Mouse (Mus musculus) midbrain, embryonic 16.5 days (tissue): ENCODE results near the gene Ahcyl2. TPM values are rescaled to one million over a fixed set of nuclear protein-coding genes. Genes with fewer than 3 reads are reported as not detected.

Source experiments
- ATAC-seq: fragments of 200-750 bp; cut with Nextera tagmentation; 2 replicates; pipeline ENCODE4 v1.8.0; 2017; ENCODE audit warnings: moderate TSS enrichment
- H3K27ac ChIP-seq: fragments of 300-500 bp; sonication (generic); 2 replicates; pipeline ENCODE4 v1.5.1; 2014; ENCODE audit warnings: mild to moderate bottlenecking, low read length, mixed read lengths
- H3K27me3 ChIP-seq: fragments of 300-500 bp; sonication (generic); 2 replicates; pipeline ENCODE4 v1.6.1; 2014; ENCODE audit warnings: low read depth, low read length, mixed read lengths; ENCODE audit not compliant: control insufficient read depth, insufficient read depth
- H3K36me3 ChIP-seq: fragments of 300-500 bp; sonication (generic); 2 replicates; pipeline ENCODE4 v1.6.1; 2014; ENCODE audit warnings: mild to moderate bottlenecking, low read length, moderate library complexity, mixed read lengths; ENCODE audit not compliant: control insufficient read depth, insufficient read depth
- H3K4me1 ChIP-seq: fragments of 300-500 bp; sonication (generic); 2 replicates; pipeline ENCODE4 v1.6.1; 2014; ENCODE audit warnings: mild to moderate bottlenecking, low read length, mixed read lengths; ENCODE audit not compliant: control insufficient read depth, insufficient read depth
- H3K4me2 ChIP-seq: fragments of 300-500 bp; sonication (generic); 2 replicates; pipeline ENCODE4 v1.6.1; 2014; ENCODE audit warnings: mild to moderate bottlenecking, low read length, mixed read lengths
- H3K4me3 ChIP-seq: fragments of 300-500 bp; sonication (generic); 2 replicates; pipeline ENCODE4 v1.5.1; 2014; ENCODE audit warnings: low read depth, mild to moderate bottlenecking, low read length, moderate library complexity, mixed read lengths
- H3K9ac ChIP-seq: fragments of 300-500 bp; sonication (generic); 2 replicates; pipeline ENCODE4 v1.6.1; 2014; ENCODE audit warnings: low read depth, low read length, mixed read lengths
- H3K9me3 ChIP-seq: fragments of 300-500 bp; sonication (generic); replicated peaks from 2 replicates; pipeline ENCODE4 v1.6.1; 2014; ENCODE audit warnings: mild to moderate bottlenecking, low read length, mixed read lengths; ENCODE audit not compliant: control insufficient read depth, poor library complexity, severe bottlenecking
- WGBS: fragments of 180-500 bp; shearing (Covaris S2); extraction: QIAGEN DNeasy Blood & Tissue Kit; methylation state at CpG from one replicate; pipeline ENCODE4 v1.1.7; 2014; 5-methylcytosine and 5-hydroxymethylcytosine counted together
- polyA plus RNA-seq: library from polyadenylated mRNA; unstranded; fragments of >200 nt; fragmentation: Nextera tagmentation; extraction: Ambion mirVana; gene quantifications from 2 replicates; pipeline ENCODE4 v1.2.1, GENCODE M21; 2015

Ahcyl2 gene
- polyA plus RNA-seq, 1 experiment from 2014 or later: 17.6 TPM

DNA sequence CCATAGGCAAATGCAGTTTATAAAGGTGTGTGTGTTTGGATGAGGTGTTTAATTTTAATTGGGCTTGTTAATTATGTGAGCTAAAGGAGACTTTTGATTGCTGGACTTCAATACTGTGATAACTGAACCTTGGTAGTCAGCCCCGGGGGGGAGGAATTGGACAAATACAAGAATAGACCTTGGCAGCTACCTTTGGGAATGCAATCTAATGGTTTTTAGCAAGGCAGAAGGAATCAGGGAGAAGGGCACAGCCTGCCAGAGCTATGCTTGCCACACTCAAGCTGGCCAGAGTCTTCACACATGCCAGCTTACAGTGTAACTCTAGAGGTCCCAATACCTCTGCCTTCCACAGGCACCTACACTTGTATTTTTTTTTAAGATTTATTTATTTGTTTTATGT, 167.9 kb downstream of the Ahcyl2 start:
- H3K36me3 ChIP-seq: no peaks in the 10 kb centered on the region
- H3K4me1 ChIP-seq: no peaks in the 10 kb centered on the region

DNA sequence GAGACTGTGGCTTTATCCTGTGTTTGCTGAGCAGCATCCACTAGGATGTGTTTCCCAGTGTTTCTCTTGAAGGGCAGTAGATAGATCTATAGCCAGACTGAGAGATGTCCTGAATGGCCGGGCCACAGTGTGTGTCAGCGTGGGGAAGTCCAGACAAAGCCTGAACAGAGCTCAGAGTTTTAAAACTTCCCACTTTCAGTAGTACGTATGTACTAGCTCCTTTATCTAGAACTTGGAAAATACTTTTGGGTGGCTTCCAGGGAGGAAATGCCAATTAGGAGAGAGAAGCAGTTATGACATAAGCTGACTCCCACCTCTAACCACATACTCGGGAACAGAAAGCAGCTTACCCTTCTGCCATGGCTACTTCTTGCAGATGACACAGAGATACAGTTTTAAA, 172.6 kb downstream of the Ahcyl2 start:
- no peak overlapping the region for H3K27ac ChIP-seq
- H3K4me3 ChIP-seq: no peak overlapping the region
- H3K27me3 ChIP-seq: no peaks in the 10 kb centered on the region
- no peaks in the 10 kb centered on the region for H3K9me3 ChIP-seq
- ATAC-seq: no peak
- H3K4me2 ChIP-seq: no peak overlapping the region
- H3K9ac ChIP-seq: no peak overlapping the region
- H3K4me1 ChIP-seq: no peaks in the 10 kb centered on the region
- 87% methylated on average over 4 of the region's 4 CpGs for WGBS
- no peaks in the 10 kb centered on the region for H3K36me3 ChIP-seq

More for the DNA sequence above, 167.9 kb downstream of the Ahcyl2 start:
- Histone ChIP-seq H3K9me3 (no peaks in the 10 kb centered on the region), H3K27me3 (no peaks in the 10 kb centered on the region), H3K9ac (no peak overlapping the region), H3K27ac (no peak overlapping the region), H3K4me3 (no peak overlapping the region), H3K4me2 (no peak overlapping the region)
- ATAC-seq: no peak
- whole genome bisulfite sequencing: 96% methylated on average over 1 of the region's 1 CpGs

- no peak for ATAC-seq
- Histone ChIP-seq H3K9ac (no peak overlapping the region), H3K36me3 (no peaks in the 10 kb centered on the region), H3K4me3 (no peak overlapping the region), H3K9me3 (no peaks in the 10 kb centered on the region), H3K27ac (no peak overlapping the region), H3K27me3 (no peaks in the 10 kb centered on the region), H3K4me1 (no peaks in the 10 kb centered on the region), H3K4me2 (no peak overlapping the region)
- WGBS: 72% methylated on average over 2 of the region's 2 CpGs
Observed at GRCm38 (mm10) chr6:29941036-29941435, 173.2 kb downstream of the Ahcyl2 start.

GRCm38 (mm10) chr6:29944465-29944864, 176.7 kb downstream of the Ahcyl2 start:
- no peaks in the 10 kb centered on the region for H3K27me3 ChIP-seq
- peak overlapping the region; percentile 33; the same call in 1 of the 2 replicates for H3K27ac ChIP-seq
- H3K4me2 ChIP-seq: no peak overlapping the region
- no peak overlapping the region for H3K9ac ChIP-seq
- 0 out of 2 replicates have a peak, but pooled peaks have one; percentile 25 for ATAC-seq
- H3K4me1 ChIP-seq: no peaks in the 10 kb centered on the region
- WGBS: 32% methylated on average over 1 of the region's 1 CpGs
- H3K9me3 ChIP-seq: no peaks in the 10 kb centered on the region
- H3K4me3 ChIP-seq: no peak overlapping the region
- H3K36me3 ChIP-seq: no peaks in the 10 kb centered on the region

GRCm38 (mm10) chr6:29946568-29946967, 178.8 kb downstream of the Ahcyl2 start:
- Histone ChIP-seq H3K9me3 (no peaks in the 10 kb centered on the region), H3K4me3 (no peak overlapping the region), H3K27ac (no peak overlapping the region), H3K4me2 (no peak overlapping the region), H3K36me3 (no peaks in the 10 kb centered on the region), H3K9ac (no peak overlapping the region), H3K27me3 (no peaks in the 10 kb centered on the region), H3K4me1 (no peaks in the 10 kb centered on the region)
- WGBS: 95% methylated on average over 2 of the region's 2 CpGs
- ATAC-seq: no peak

DNA sequence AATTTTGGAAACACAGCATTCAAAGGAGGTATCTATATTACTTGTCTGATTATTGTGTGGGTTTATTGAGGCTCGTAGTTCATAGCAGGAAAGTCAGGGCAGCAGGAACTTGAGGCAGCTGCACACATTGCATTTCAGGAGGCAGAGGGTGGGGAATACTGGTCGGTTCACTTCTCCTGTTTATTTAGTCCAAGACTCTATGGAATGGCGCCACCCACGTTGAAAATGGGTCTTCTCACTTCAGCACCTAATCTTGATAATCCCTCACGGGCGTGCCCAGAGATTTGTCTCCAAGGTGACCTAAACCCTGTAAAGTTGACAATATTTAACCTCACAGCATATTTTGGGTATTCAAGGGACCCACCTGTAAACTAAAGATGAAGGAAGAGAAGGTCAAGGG, 180.0 kb downstream of the Ahcyl2 start:
- 67% methylated on average over 6 of the region's 6 CpGs for WGBS
- ATAC-seq: no peak

DNA sequence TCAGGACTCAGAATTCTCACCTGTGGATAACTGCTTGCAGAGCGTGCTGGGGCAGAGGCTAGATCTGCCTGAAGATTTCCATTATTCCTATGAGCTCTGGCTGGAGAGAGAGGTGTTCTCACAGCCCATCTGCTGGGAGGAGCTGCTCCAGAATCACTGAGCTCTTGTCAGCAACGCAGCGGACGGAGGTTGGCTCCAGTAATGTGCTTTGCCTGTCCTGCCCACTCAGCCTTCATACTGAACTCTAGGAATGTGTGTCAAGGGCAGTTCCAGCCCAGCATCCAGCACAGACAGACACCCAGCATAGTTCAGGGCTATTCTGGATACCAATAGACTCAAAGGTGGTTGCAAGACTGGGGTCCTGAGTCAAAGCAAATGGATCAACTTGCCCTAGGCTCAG, 188.9 kb downstream of the Ahcyl2 start:
- H3K36me3 ChIP-seq: no peaks in the 10 kb centered on the region
- H3K27ac ChIP-seq: no peak overlapping the region
- no peak overlapping the region for H3K9ac ChIP-seq
- H3K4me3 ChIP-seq: no peak overlapping the region
- H3K4me1 ChIP-seq: no peaks in the 10 kb centered on the region
- no peak for ATAC-seq
- H3K4me2 ChIP-seq: no peak overlapping the region
- no peaks in the 10 kb centered on the region for H3K9me3 ChIP-seq
- no peaks in the 10 kb centered on the region for H3K27me3 ChIP-seq
- 92% methylated on average over 4 of the region's 4 CpGs for WGBS

More for the DNA sequence above, 180.0 kb downstream of the Ahcyl2 start:
- Histone ChIP-seq H3K27ac (no peak overlapping the region), H3K27me3 (no peaks in the 10 kb centered on the region), H3K9ac (no peak overlapping the region), H3K9me3 (no peaks in the 10 kb centered on the region), H3K36me3 (no peaks in the 10 kb centered on the region), H3K4me1 (no peaks in the 10 kb centered on the region), H3K4me3 (no peak overlapping the region), H3K4me2 (no peak overlapping the region)

DNA sequence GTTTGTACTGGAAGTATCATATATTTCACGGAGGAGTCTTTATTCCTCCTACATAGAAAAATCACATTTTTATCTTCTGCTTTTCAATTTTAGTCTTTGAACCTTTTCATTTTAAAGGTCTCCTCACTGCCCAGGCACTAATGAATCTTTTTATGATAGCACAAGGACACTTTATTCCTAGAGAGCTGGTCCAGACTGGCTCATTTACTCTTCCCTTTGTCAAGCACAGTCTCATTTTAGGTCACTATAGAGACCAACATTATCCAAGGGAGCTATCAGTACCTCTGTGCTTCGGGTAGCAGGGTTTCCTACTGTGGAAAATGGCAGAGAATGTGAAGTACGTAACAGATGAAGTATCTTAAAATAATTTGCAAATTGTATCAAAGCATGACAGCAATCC, 190.9 kb downstream of the Ahcyl2 start:
- ATAC-seq: no peak
- 56% methylated on average over 3 of the region's 3 CpGs for WGBS

DNA sequence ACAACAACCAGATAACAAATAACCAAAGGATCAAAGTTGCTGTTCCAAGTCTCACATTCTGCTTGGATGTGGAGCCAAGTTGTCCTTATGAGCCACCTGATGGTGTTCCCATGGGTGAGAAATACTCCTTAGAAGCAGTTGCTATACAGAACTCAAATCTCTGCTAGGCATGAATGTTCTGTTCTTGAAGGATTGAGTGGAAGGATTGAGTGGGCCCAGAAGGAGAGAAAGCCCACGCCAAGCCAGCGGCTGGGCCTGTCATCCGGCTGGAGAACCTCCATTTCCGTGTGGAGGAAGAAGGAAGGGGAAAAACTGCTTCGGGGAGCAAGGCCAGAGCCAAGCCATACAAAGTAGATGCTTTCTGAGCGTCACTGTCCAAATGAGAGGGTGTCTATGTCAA, 193.3 kb downstream of the Ahcyl2 start:
- Histone ChIP-seq H3K27me3 (no peaks in the 10 kb centered on the region), H3K4me3 (no peak overlapping the region), H3K9me3 (no peaks in the 10 kb centered on the region), H3K4me2 (no peak overlapping the region), H3K27ac (no peak overlapping the region), H3K36me3 (no peaks in the 10 kb centered on the region), H3K9ac (no peak overlapping the region), H3K4me1 (no peaks in the 10 kb centered on the region)
- 93% methylated on average over 6 of the region's 6 CpGs for WGBS
- no peak for ATAC-seq

More for the DNA sequence above, 190.9 kb downstream of the Ahcyl2 start:
- no peaks in the 10 kb centered on the region for H3K4me1 ChIP-seq
- H3K36me3 ChIP-seq: no peaks in the 10 kb centered on the region
- H3K9me3 ChIP-seq: no peaks in the 10 kb centered on the region
- no peak overlapping the region for H3K4me3 ChIP-seq
- H3K27ac ChIP-seq: no peak overlapping the region
- H3K27me3 ChIP-seq: no peaks in the 10 kb centered on the region
- no peak overlapping the region for H3K4me2 ChIP-seq
- no peak overlapping the region for H3K9ac ChIP-seq
